Mouse (Mus musculus) right cerebral cortex, adult 18-20 months (tissue): ENCODE measurements at regions not wholly inside any gene's neighbourhood (a gene's known extent, or its start where the extent isn't known, plus 50 kb on each side); places are given as distances from the start of the nearest gene placed in this dataset.

Source experiments
- DNase-seq: peaks from one replicate; pipeline ENCODE4 v3.0.0; 2022; ENCODE audit warnings: mixed read lengths

DNA sequence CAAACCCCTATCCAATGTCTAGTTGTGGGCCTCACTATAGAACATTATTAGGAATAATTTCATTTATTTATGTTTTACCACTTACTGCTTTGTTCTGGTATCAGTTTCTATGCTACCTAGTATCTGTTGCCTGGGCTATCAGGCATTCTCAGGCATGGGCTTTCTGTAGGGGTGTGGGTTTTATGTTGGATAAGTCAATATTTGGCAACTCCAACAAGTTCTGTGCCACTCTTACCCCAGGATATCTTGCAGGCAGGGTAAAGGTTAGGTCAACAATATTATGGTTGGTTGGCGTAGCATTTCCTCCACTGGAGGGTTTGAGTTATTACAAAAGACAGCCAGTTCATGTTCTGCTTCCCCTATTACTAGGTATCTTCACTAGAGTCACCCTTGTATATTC lies 65.8 kb downstream of the Smim10l1 start:
- DNase-seq: no peak

DNA sequence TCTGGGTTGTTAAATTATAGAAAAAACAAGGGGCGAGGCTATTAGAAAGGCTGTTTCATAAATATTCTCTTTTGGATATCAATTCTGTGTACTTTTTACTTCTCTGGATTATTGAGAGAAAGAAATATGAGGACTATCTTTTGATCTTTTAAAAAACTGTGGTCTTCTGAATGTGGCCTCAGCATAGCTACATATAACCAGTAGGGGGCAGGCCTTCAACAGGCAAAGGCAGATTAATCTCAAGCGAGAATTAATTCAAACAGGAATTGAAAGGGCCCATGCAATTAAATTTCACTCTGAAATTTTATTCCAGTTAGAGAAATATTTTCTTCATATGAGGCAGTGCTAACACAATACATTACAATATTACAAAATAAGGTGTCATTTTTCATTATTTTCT lies 66.6 kb downstream of the Smim10l1 start:
- no peak for DNase-seq

DNA sequence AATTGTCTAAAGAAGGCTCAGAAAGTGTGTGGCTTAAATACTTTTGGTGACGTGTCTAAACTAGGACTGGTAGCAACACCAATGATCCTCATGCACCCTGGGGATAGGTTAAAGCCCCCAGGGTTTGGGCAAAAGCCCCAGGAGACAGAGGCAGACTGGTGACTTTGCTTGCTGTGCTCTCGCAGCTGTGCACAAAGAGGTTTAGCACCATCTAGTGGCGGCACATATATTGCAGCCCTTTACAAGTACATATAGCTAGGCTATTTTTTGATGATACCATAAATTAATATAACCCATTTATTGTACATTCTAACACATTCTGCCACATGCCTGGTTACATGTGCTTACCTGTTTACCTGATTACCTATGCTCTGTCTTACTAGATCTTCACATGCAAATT lies 85.8 kb upstream of the 5530400C23Rik start:
- DNase-seq: peak; percentile 37
